Comparison of ENCODE assay signal across 10 mouse cellular contexts in the genomic region with DNA sequence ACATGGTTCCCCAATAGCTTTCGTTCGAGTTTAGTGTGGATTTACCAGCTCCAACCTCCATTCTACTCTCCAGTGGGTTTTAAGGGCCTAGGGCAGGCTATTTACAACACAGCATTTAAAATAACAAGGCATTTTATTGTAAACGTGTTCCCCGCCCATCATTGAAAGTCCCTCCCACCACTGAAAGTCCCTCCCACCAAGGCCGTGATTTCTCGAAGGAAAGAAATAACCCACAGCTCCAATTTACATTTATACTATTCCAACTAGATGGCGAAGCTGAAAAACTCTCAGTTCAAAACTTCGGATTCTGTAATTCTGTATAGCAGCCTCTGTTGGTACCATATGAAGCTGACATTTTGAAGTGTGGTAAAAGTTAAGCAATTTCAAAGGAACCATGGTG. TPM values are rescaled to one million over a fixed set of nuclear protein-coding genes. Genes with fewer than 3 reads are reported as not detected.
DNase-seq lines count a peak whose midpoint lies in the region; ATAC-seq lines count a peak whose summit lies in the region.
"Had no signal": no experiment of that assay in that cellular context is flagged by ENCODE, and none has a peak within 500 bp of the region (broad histone marks: within the 10 kb centered on the region; RNA-seq: fewer than 3 reads in every experiment).

No protein-coding gene starts in this region.

- H3K9me3 ChIP-seq in embryonic facial prominence, embryonic 14.5 days (ENCODE audit: control insufficient read depth, low read length), result no peaks in the 10 kb centered on the region
- no peaks in the 10 kb centered on the region for H3K9me3 ChIP-seq in hindbrain, embryonic 15.5 days
- H3K9me3 ChIP-seq in liver, embryonic 13.5 days (replicated peaks), result no peaks in the 10 kb centered on the region

- peak overlapping the region; percentile 74 for H3K4me2 ChIP-seq in embryonic facial prominence, embryonic 14.5 days (ENCODE audit: low read depth, low read length)
- H3K4me2 ChIP-seq in hindbrain, embryonic 15.5 days, result peak overlapping the region; percentile 88
- peak overlapping the region; percentile 98 for H3K4me2 ChIP-seq in liver, embryonic 13.5 days

- H3K4me3 ChIP-seq in embryonic facial prominence, embryonic 14.5 days (ENCODE audit: low read depth, low read length), result peak overlapping the region; percentile 97
- peak overlapping the region; percentile 85 for H3K4me3 ChIP-seq in hindbrain, embryonic 15.5 days
- peak overlapping the region; percentile 91 for H3K4me3 ChIP-seq in liver, embryonic 13.5 days (replicated peaks)

- peaks cover 21% of the 10 kb centered on the region for H3K4me1 ChIP-seq in embryonic facial prominence, embryonic 14.5 days (ENCODE audit: control insufficient read depth, insufficient read depth, low read length)
- peaks cover 29% of the 10 kb centered on the region for H3K4me1 ChIP-seq in hindbrain, embryonic 15.5 days (replicated peaks)
- H3K4me1 ChIP-seq in liver, embryonic 13.5 days (replicated peaks), result peaks cover 40% of the 10 kb centered on the region

- DNase-seq in heart, adult 11 months, result peak; percentile 93
- no peak for DNase-seq in heart, postnatal 14 days
- peak; percentile 76 for DNase-seq in embryonic facial prominence, embryonic 14.5 days (ENCODE audit: low spot score)
- no peak for DNase-seq in liver, embryonic 13.5 days
- DNase-seq in retina, embryonic 14.5 days (ENCODE audit: low spot score), result peak; percentile 21
- no peak for DNase-seq in layer of hippocampus, adult 8-10 months (ENCODE audit: low spot score in 2 of 2)
- no peak for DNase-seq in frontal cortex, adult 2 months (ENCODE audit: extremely low spot score in 1 of 2, low spot score in 1 of 2)

- H3K27me3 ChIP-seq in embryonic facial prominence, embryonic 14.5 days (replicated peaks; ENCODE audit: control insufficient read depth, insufficient read depth, low read length), result no peaks in the 10 kb centered on the region
- H3K27me3 ChIP-seq in hindbrain, embryonic 15.5 days, result no peaks in the 10 kb centered on the region
- H3K27me3 ChIP-seq in liver, embryonic 13.5 days, result peaks cover 37% of the 10 kb centered on the region

- under 1% methylated on average over 8 of the region's 8 CpGs for WGBS in embryonic facial prominence, embryonic 14.5 days
- 1% methylated on average over 8 of the region's 8 CpGs for WGBS in hindbrain, embryonic 15.5 days
- WGBS in liver, embryonic 13.5 days (ENCODE audit: insufficient replicate concordance), result 3% methylated on average over 8 of the region's 8 CpGs

- ATAC-seq in embryonic facial prominence, embryonic 14.5 days (ENCODE audit: low read depth), result no peak
- no peak for ATAC-seq in hindbrain, embryonic 15.5 days (ENCODE audit: low FRiP score, low read depth)
- ATAC-seq in liver, embryonic 13.5 days (ENCODE audit: low read depth), result no peak

- peak overlapping the region; percentile 94 for H3K27ac ChIP-seq in embryonic facial prominence, embryonic 14.5 days (replicated peaks; ENCODE audit: low read depth, low read length)
- no peak overlapping the region; the same call in 1 of the 2 replicates for H3K27ac ChIP-seq in hindbrain, embryonic 15.5 days (replicated peaks)
- no peak overlapping the region for H3K27ac ChIP-seq in liver, embryonic 13.5 days

- H3K36me3 ChIP-seq in embryonic facial prominence, embryonic 14.5 days (ENCODE audit: control insufficient read depth, insufficient read depth, low read length), result no peaks in the 10 kb centered on the region
- H3K36me3 ChIP-seq in hindbrain, embryonic 15.5 days, result no peaks in the 10 kb centered on the region
- no peaks in the 10 kb centered on the region for H3K36me3 ChIP-seq in liver, embryonic 13.5 days
- H3K36me3 ChIP-seq: G1E had no signal

- H3K9ac ChIP-seq in embryonic facial prominence, embryonic 14.5 days (ENCODE audit: low read depth, low read length), result peak overlapping the region; percentile 99
- peak overlapping the region; percentile 67; the same call in 1 of the 2 replicates for H3K9ac ChIP-seq in hindbrain, embryonic 15.5 days
- no peak overlapping the region for H3K9ac ChIP-seq in liver, embryonic 13.5 days

- intact Hi-C loops in heart, postnatal 14 days (cut with DNase I), result loop anchor here (2.0 kb wide), 3 partner anchors 14 to 56 kb away; partner anchors contain the start of gene Sap18

RNA-seq across cellular contexts. Expression of gene Gm49361, which starts 1.4 kb away (rescaled TPM):
- total RNA-seq in heart, postnatal 14 days (2021), result 1 to 10 TPM in 1 of 2 experiments, under 1 TPM in 1; 0.15 to 1.6 TPM
- polyA plus RNA-seq in embryonic facial prominence, embryonic 14.5 days (2014; fragmentation: Nextera tagmentation; extraction: Ambion mirVana), result not detected in 2 replicates
- not detected in 2 replicates for polyA plus RNA-seq in hindbrain, embryonic 15.5 days (2015; fragmentation: Nextera tagmentation; extraction: Ambion mirVana)
- not detected in 2 replicates for polyA plus RNA-seq in liver, embryonic 13.5 days (2015; fragmentation: Nextera tagmentation; extraction: Ambion mirVana)
- 1 to 10 TPM; 2.2 to 4.5 (median 3.4) TPM for total RNA-seq in layer of hippocampus, adult 8-10 months (2022)
- polyA plus RNA-seq in frontal cortex, adult 2 months (2012; rRNA removed), result not detected in 2 replicates
- total RNA-seq: G1E; neutrophil, adult 5-6 weeks had no signal
- polyA plus RNA-seq: G1E had no signal

RNA-seq across cellular contexts. Expression of gene Lats2, which starts 13.6 kb away (rescaled TPM):
- 10 to 100 TPM; 39.5 to 40.1 TPM for total RNA-seq in heart, postnatal 14 days (2021)
- 22.7 and 23.9 TPM in 2 replicates for polyA plus RNA-seq in embryonic facial prominence, embryonic 14.5 days (2014; fragmentation: Nextera tagmentation; extraction: Ambion mirVana)
- 8.1 and 8.2 TPM in 2 replicates for polyA plus RNA-seq in hindbrain, embryonic 15.5 days (2015; fragmentation: Nextera tagmentation; extraction: Ambion mirVana)
- 3.6 and 4.6 TPM in 2 replicates for polyA plus RNA-seq in liver, embryonic 13.5 days (2015; fragmentation: Nextera tagmentation; extraction: Ambion mirVana)
- total RNA-seq in layer of hippocampus, adult 8-10 months (2022), result 10 to 100 TPM; 43.6 to 46.3 (median 45.0) TPM
- polyA plus RNA-seq in frontal cortex, adult 2 months (2012; rRNA removed), result 14.7 and 15.3 TPM in 2 replicates

RNA-seq across cellular contexts. Expression of gene Sap18, which starts 53.4 kb away (rescaled TPM):
- 10 to 100 TPM; 61.1 to 70.6 TPM for total RNA-seq in heart, postnatal 14 days (2021)
- polyA plus RNA-seq in embryonic facial prominence, embryonic 14.5 days (2014; fragmentation: Nextera tagmentation; extraction: Ambion mirVana), result 19.6 and 48.6 TPM in 2 replicates
- polyA plus RNA-seq in hindbrain, embryonic 15.5 days (2015; fragmentation: Nextera tagmentation; extraction: Ambion mirVana), result 23.6 and 29.2 TPM in 2 replicates
- polyA plus RNA-seq in liver, embryonic 13.5 days (2015; fragmentation: Nextera tagmentation; extraction: Ambion mirVana), result 10.1 and 11.9 TPM in 2 replicates
- total RNA-seq in layer of hippocampus, adult 8-10 months (2022), result 100 to 1,000 TPM in 1 of 4 experiments, 10 to 100 TPM in 3; 68.5 to 100 (median 78.2) TPM
- 26.4 and 42.7 TPM in 2 replicates for polyA plus RNA-seq in frontal cortex, adult 2 months (2012; rRNA removed)

Comparison
In these comparisons a context has a peak if more than half of its experiments do, and no peak if none do; other contexts are left out.
1. DNase-seq: peak in heart, adult 11 months (single experiment), embryonic facial prominence, embryonic 14.5 days (single experiment) and retina, embryonic 14.5 days (single experiment); none in heart, postnatal 14 days (0 of 2), liver, embryonic 13.5 days (single experiment), layer of hippocampus, adult 8-10 months (0 of 2) and frontal cortex, adult 2 months (0 of 2).
2. Peak in every context shown above with its lines, with median percentiles within 50 percentile points of each other: H3K4me2 ChIP-seq and H3K4me3 ChIP-seq.